Mouse (Mus musculus) urinary bladder, postnatal 36 days (tissue): ENCODE data around the gene Nwd1.
"Not testable (repeated sequence)": the region's sequence is repeated elsewhere in the genome, so short reads cannot be mapped to it uniquely, and the experiment has no call there.

Experiments used
- DNase-seq, 2 experiments: peaks; one replicate each; pipeline ENCODE4 v3.0.0; 2022; ENCODE audit warnings: low spot score in 2 of 2, mixed read lengths in 1 of 2

Gene Nwd1

DNA sequence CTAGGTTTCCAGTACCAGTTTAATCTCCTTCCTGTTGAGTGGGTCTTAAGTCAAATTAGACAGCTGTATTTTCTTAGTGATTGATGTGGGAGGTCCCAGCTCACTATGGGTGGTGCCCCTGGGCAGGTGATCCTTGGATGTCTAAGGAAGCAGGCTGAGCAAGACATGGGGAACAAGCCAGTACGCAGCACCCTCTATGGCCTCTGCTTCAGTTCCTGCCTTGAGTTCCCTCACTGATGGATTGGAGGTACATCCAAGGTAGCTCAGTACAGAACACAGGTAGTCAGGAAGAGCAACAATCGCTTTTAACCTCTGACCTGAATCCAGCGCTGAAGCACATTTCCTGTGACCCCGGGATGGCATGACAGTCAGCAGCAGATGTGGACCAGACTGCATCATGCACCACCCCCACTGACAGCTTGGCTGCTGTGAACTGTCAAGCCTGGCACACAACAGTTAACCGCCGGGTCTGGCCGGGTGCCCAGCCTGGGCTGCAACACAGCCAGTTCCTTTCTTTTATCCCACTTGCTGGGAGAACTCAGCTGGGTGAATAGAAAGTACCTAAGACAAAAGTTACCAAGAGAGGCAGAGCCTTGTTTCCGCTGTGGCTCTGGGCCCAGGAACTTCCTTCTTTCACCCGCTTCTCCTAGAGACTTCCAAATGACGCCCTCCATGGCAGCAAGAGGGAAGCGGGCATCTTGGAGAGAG, at the start of gene Nwd1:
Gene Nwd1 (plus strand): TSS at position 652 of the 708 bp plus-strand sequence.
- peak in 1 of 2 experiments; percentile 44 for DNase-seq

DNA sequence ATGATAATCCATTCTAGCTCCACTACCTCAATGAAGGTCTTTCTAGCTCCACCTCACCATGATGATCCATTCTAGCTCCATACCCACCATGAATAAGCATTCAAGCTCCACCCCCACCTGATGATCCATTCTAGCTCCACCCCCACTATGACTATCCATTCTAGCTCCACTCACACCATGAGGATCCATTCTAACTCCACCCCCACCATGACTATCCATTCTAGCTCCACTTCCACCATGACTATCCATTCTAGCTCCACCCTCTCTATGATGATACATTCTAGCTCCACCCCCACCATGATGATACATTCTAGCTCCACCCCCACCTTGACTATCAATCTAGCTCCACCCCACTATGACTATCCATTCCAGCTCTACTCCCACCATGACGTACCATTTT, 3.6 kb upstream of the Nwd1 start:
- DNase-seq = no peak

DNA sequence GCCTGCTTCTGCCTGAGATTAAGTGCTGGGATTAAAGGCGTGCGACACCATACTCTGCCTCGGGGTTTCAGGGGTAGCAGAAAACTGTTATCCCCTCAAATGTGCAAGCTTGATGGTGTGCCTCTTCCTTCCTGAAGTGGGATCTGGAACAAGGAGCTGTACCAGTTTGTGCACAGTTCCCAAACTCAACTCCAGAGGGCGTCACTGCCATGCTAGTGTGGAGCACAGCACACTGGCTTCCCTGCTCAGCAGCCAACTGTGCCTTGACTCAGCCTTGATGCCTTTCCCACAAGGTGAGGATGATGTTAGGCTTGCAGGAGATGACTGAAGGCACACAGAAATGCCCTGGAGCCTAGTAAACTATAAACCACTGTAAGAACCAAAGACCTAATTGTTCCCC, 1.9 kb upstream of the Nwd1 start:
- DNase-seq = no peak

DNA sequence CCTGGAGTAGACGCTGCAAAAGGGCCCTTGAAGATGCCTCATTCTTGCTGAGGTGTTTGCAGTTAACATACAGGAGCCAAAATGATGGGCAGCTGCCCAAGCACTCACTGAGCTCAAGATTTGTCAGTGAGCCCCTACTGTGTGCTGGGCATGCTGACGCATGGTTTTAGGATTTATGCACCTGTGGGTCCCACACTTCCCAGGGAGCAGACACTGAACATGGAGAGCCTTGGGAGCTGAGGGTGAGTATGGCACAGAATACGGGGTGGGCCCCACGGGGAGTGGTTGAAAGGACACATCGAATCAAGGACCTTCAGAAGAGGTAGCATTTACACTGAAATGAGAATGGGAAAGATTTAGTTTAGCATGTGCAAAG, 245 bp downstream of the Nwd1 start:
- no peak for DNase-seq

DNA sequence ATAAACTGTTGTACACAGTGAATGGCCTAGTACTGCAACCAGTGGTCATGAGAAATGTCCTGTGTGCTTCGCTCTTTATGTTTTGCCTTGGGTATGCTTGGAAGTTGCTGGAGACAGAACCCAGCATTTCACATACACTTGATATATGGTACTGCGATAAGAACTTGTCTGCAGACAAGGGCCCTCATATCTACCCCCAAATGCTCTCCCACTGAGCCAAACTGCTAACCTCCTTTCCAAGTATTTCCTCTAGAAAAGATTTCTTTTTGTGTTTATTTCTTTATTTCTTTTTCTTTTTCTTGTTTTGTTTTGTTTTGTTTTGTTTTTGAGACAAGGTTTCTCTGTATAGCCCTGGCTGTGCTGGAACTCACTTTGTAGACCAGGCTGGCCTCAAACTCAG, 4.2 kb downstream of the Nwd1 start:
- DNase-seq = no peak

DNA sequence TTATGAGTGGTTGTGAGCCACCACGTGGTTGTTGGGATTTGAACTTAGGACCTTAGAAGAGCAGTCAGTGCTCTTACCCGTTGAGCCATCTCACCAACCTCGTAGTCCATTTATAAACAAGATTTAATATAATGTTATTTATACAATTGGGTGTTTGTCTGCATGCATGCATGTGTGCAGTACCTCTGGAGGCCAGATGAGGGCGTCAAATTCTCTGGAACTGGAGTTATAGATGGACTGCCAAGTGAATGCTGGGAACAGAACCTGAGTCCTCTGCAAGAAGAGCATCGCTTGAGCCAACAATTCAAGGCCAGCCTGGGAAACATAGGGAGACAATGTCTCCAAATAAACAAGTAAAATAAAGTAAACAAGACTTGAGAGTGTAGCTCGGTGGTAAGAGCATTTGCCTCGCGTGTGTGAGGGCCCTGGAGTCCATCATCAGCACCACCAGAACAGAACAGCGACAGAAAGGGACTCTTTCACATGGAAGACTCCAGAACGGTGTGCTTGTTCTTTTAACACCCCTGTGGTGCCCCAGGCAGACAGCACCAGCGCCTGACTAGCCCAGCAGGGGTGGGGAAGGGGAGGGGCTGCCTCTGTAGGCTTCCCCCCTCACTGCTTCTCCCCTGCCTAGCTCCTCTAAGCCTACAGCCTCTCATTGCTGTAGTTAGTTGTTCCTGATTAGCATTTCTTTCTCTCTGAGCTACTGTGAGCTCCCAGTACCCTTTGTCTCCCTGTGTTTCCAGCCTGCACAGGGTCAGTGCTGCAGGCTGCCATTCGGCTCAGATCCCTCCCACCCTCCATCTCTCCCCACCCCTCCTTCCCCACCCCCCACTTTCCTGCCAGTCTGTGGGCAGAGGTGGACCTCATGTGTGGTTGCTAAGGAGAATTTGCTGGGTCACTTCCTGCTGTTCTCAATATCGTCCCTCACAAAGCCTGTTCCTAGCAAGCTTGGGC, 8.3 kb downstream of the Nwd1 start:
- DNase-seq = peak; percentile 20 to 23

DNA sequence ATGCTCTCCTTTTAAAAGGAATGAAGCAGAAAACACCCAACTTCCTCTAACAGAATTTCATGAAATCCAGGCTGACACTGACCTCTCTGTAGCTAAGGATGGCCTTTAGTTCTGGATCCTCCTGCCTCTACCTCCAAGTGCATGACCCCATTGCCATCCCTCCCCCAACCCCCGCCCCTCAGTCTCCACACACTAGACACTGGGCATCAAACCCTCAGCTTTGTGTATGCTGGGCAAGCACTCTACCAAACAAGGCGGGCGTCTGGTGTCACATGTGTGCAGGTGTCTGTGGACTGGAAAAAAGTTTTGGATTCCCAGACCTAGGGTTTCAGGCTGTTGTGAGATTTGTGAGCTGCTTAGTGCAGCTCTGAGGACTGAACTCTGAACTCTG, 9.0 kb downstream of the Nwd1 start:
- no peak for DNase-seq

DNA sequence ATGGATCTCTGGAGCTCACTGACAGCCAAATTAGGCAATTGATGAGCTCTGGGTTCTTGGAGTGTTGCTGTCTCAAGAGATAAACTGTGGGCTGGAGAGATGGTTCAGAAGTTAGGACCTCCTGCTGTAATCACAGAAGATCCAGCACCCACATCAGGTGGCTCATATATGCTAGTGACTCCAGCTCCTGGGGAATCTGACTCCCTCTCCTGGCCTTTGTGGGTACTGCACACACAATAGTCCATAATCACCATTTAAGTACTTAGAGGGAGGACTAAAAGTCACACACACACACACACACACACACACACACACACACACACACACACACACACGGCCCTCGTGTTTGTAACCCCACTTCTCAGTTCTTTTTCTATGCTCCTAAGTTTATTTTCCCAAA, 13.5 kb downstream of the Nwd1 start:
- DNase-seq = no peak

DNA sequence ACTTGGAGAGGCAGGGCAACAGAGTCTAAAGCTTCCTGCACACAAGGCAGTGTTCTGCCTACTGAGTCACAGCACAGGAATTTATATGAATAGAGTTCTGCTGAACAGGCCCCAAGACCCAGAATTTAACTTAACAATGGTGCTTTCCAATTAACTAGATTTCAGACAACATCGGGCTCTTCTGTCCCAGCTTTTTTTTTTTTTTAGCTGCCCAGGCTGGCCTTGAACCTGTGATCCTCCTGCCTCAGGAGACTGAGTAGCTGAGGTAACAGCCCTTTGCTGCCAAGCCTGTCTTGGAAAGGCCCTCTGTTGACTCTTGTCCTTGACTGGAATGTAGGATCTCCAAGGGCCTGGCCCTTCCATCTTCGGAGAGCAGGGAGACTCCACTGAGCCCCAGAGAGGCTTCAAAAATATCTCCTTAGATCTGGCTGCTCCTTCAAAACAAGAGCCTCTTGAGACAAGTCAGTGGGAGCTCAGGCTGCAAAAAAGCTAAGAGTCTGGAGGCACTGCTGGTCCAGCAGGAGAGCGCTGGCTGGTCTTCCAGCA, 17.7 kb downstream of the Nwd1 start:
- no peak for DNase-seq

DNA sequence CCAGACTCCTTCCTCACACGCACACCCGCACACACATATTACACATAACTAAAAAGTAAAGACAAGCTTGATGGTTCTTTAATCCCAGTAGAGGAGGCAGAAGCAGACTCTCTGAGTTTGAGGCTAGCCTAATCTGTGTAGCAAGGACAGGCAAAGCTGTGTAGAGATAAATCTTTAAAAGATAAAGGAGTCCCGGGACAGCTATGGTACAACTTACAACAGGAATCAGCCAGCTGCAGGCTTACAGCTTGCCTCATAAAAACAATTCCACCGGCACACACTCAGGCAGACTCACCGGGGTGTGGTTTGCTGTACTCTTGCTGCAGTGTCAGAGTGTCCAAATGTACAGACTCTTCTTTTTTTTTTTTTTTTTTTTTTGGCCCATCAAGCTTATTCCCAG, 18.2 kb downstream of the Nwd1 start:
- DNase-seq = peak in 1 of 2 experiments; percentile 24

DNA sequence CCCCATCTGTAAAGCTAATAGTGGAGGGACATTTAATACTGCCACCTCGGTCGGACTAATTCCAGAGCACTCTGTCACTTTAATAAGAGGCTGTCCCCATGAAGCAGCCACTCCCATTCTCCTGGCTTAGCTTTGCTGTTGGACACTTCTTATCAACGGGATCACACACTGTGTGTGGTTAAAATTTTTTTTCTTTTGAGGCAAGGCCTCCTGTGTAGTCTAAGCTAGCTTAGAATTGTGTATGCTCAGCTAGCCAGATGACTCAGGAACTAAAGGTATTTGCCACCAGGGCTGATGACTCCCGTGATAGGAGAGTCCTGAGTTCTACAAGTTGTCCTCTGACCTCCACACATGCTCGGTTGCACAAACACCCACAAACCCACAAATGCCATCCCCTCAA, 18.9 kb downstream of the Nwd1 start:
- peak; percentile 23 to 43 for DNase-seq

DNA sequence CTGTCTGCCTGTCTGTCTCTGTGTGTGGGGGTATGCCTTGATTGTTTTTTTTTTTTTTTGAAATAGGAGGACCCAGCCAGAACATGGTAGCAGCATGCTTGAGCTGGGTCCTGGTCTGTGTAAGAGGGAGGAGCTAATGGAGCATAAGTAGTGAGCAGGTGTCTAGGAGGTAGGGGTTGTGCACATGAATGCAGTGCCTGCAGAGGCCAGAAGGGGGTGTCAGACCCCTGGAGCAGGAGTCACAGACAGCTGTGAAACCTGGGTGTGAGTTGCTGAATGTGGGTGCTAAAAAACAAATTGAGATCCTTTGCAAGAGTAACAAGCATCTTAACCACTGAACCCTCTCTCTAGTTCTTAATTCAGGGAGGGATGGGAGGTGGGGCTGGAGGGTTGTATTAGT, 22.4 kb downstream of the Nwd1 start:
- DNase-seq = no peak

DNA sequence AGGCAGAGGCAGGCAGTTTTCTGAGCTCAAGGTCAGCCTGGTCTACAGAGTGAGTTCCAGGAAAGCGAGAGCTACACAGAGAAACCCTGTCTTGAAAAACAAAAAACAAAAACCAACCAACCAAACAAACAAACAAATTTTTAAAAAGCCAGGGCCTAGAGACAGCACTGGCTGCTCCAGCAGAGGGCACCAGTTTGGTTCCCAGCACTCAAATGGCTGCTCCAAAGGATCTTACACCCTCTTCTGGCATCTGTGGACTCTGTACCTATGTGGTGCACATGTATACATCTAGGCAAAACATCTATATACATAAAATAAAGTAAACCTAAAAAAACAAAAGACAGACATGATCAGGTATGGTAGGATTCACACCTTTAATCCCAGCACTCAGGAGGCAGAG, 26.3 kb downstream of the Nwd1 start:
- DNase-seq = no peak

DNA sequence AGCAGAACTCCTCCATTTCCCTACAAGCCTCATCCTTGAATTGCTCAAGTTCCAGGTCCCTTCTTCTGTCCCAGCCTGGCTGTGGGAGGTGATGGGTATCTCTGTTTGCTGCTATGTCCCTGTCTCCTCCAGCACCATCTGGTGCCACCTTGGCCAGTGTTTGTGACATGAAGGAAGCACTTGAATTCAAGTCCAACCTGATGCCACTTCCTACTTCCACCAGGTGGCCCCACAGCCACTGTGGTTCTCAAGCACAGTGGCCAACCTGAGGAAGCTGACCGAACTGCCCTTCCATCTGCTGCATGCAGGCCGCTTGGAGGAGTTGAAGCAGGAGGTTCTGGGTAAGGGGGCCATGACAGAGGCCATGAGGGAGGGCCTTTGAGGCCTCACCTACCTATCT, 27.7 kb downstream of the Nwd1 start:
- no peak for DNase-seq

DNA sequence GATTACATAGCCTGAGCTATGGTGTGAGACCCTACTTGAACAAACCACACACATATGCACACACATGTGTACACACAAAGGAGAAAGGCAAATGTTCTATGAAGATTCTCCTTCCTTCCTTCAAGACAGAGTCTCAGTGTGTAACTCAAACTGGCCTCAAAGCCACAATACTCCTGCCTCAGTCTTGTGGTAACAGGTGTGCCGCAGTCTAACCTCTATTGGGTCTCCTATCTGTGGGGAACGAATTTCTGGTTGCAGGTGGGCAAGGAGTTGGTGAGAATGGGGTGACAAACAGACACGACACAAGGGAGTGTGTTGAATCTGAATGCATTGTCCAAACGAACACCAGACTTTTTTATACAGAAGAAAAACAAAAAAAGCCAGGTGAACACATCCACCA, 29.9 kb downstream of the Nwd1 start:
- DNase-seq = no peak

DNA sequence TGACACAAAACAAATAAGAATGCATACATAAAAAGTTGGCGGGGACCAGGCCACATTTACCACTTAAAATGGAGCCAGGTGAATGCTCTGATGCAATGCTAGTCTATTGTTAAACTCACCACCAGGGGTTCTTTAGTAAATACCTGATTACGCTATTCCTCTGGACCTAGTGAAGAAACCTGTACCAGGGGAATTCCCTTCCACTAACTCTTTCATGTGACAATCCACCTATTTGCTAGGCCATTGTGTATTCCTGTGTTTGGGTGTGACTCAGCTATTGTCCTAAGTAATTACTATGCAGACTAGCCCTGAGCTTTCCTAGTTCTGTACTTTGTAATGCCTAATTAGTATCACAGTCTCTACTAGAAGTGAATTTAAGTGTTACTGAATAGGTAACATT, 30.3 kb downstream of the Nwd1 start:
- not testable (repeated sequence) for DNase-seq

DNA sequence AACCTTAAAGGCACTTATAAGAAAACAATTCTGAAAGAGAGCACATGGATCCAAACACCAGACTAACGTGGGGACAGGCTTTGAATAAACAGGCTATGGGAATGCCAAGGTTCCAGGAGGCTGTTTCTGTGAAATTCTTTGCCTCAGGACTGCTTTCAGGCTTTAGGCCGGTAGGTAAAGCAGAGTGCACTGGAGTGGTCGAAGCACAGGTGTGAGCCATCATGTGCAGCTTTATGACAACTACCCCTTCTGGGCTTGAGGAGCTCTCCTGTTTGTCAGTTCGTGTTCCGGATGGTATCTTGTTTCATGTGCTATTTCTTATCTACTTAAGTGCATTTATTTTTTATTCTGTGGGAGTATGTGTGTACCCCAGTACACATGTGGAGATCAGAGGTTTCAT, 30.8 kb downstream of the Nwd1 start:
- no peak for DNase-seq

DNA sequence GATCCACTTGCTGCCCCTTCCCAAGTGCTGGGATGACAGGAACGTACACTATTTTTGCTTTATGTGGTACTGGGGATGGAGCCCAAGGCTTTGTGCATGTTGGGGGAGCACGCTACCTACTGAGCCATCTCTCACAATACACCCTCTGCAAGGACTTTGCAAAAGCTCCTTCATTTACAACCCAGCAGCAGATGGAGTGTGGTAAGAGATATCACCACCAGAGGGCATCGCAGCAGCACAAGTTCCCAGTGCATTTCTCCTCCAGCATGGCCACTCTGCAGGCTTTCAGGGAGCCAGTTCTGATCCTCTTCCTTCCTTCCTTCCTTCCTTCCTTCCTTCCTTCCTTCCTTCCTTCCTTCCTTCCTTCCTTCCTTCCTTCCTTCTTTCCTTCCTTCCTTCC, 33.6 kb downstream of the Nwd1 start:
- DNase-seq = peak; percentile 41 to 66

DNA sequence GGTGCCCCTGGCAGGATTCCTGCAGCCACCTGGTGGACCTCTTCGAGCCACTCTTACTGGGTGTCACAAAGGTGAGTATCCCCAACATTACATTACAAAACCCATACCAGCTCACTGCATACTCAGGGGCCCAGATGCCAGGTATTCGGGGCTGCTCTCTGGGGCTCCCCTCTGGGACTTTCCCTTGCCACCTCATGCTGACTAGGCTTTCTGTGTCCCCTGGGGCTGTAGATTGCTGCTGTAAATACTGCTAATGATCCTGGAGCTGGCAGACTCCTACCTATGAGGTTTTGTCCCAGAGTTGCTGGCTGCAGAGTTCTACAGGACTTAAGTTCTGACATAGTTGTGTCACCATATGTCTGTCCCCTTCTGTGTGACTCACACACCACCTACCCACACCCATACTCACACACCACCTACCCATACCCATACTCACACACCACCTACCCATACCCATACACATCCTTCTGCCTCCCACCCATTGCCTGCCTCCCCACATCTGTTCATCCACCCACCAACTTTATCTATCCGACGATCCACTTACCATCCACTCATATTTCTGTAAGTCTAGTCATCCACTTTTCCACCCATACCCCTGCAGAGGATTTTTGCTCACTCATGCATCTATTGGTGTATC, 35.7 kb downstream of the Nwd1 start:
- no peak for DNase-seq

DNA sequence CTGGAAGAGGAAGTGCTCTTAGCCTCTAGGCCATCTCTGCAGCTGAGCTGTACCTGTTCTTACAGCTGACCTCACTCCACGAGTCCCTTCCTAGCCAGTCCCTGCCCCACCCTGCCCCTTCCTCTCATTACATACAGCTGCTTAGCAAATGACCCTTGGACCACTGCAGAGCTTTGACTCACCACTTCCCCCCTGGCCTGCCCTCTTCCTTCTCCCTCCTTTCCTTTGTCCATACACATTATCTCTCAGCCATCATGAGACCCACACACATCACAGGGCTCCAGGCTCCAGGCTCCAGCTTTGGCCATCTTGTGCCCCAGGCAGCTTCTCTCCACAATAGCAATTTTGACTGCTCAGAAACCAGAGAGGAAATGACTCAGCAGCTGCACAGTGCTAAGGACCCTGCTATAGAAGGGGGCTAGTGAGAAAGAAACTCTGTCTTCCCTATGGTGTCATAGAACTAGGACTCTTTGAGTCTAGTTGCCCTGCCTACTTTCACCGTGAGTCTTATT, 36.6 kb downstream of the Nwd1 start:
- no peak for DNase-seq

DNA sequence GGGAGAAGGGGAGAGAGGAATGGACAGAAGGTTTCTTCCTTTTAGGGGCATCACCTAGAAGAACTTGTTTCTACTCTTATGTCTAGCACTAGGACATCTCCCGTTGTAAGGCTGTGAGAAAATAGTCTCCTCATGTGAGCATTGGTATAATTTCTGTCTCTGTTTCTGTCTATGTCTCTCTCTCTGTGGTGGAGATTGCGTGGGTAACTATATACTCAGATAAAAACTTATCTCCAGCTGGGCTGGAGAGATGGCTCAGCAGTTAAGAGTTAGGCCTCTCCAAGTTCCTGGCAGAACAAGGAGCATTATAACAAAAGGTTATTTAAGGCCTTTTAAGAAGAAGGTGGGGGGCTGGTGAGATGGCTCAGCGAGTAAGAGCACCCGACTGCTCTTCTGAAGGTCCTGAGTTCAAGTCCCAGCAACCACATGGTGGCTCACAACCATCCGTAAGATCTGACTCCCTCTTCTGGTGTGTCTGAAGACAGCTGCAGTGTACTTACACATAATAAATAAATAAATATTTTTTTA, 37.1 kb downstream of the Nwd1 start:
- DNase-seq = not testable (repeated sequence)
